Mouse (Mus musculus) erythroblast, embryonic 14.5 days (primary cell): ENCODE results near the gene Nme3.

Source experiments
- GATA1 ChIP-seq: IDR thresholded peaks from 2 replicates; pipeline ENCODE4 v1.6.1; 2012; ENCODE audit warnings: low read length, inconsistent platforms, mixed read lengths
- TAL1 ChIP-seq: IDR thresholded peaks from 3 replicates; pipeline ENCODE4 v1.6.1; 2012; ENCODE audit warnings: low read length, inconsistent platforms, mixed read lengths

- TF ChIP-seq GATA1 (no peak), TAL1 (no peak)
Observed at GRCm38 (mm10) chr17:24933163-24933562, 36.9 kb downstream of the Nme3 start.
